Mouse (Mus musculus) bone marrow, adult 2 months (tissue): Measurements from ENCODE around the gene Sdhaf2. TPM values are rescaled to one million over a fixed set of nuclear protein-coding genes. Genes with fewer than 3 reads are reported as not detected.
A peak's percentile ranks its signal among the peaks of the same experiment; 100 is the strongest.

Experiments
- H3K27ac ChIP-seq: fragments of 200-500 bp; 2 replicates; pipeline ENCODE4 v1.5.1; 2012; ENCODE audit warnings: low read depth, mild to moderate bottlenecking, control low read depth, inconsistent platforms, low read length; ENCODE audit not compliant: control insufficient read depth, poor library complexity, insufficient read depth
- H3K4me1 ChIP-seq: fragments of 200-500 bp; 2 replicates; pipeline ENCODE4 v1.6.1; 2011; ENCODE audit warnings: low read length; ENCODE audit not compliant: control insufficient read depth, insufficient read depth
- H3K4me3 ChIP-seq: fragments of 200-500 bp; replicated peaks from 2 replicates; pipeline ENCODE3; 2011; ENCODE audit warnings: mild to moderate bottlenecking, low read depth, low read length, control low read depth; ENCODE audit not compliant: control insufficient read depth
- CTCF ChIP-seq: fragments of 200-500 bp; IDR thresholded peaks from 2 replicates; pipeline ENCODE4 v1.5.1; 2011; ENCODE audit warnings: low read length, control low read depth; ENCODE audit not compliant: control insufficient read depth, insufficient read depth
- POLR2A ChIP-seq: fragments of 200-500 bp; IDR thresholded peaks from 2 replicates; pipeline ENCODE4 v1.6.1; 2011; ENCODE audit warnings: low read depth, mild to moderate bottlenecking, control low read depth, low read length, borderline replicate concordance; ENCODE audit not compliant: control insufficient read depth
- WGBS: fragments of 180-500 bp; shearing (Covaris S2); methylation state at CpG from one replicate; pipeline ENCODE4 v1.1.7; 2018; 5-methylcytosine and 5-hydroxymethylcytosine counted together
- polyA plus RNA-seq: library from polyadenylated mRNA; stranded (reverse); fragments of >200 nt; gene quantifications from 2 replicates; pipeline ENCODE4 v1.2.4, GENCODE M21; 2011; ENCODE audit warnings: low replicate concordance; ENCODE audit not compliant: missing spikeins, insufficient read depth, insufficient read length

Gene Sdhaf2
- polyA plus RNA-seq, 1 experiment: 31.2 TPM

DNA sequence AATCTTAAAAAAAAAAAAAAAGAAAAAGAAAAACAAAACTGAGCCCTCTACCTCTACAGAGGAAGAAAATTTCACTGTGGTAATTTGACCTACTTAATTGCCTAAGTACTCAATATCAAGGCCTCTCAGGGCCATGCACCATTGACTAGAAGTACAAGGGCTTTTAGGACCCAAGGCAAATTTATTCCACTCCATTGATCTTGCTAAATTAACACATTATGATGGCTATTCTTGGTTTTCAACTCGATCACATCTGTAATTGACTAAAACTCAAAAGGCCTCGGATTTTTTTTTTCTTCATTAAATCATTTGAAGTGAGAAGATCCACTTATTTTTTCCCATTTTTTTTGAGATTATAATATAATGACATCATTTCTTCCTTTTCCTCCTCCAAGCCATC, 31.5 kb upstream of the Sdhaf2 start:
- TF ChIP-seq POLR2A (no peak), CTCF (no peak)
- H3K4me3 ChIP-seq: no peak overlapping the region
- WGBS: 82% methylated on average over 2 of the region's 2 CpGs
- no peak overlapping the region for H3K27ac ChIP-seq
- no peaks in the 10 kb centered on the region; the same call in 1 of the 2 replicates for H3K4me1 ChIP-seq

- Histone ChIP-seq H3K4me3 (no peak overlapping the region), H3K27ac (no peak overlapping the region; the same call in 1 of the 2 replicates), H3K4me1 (no peaks in the 10 kb centered on the region; the same call in 1 of the 2 replicates)
- TF ChIP-seq POLR2A (no peak), CTCF (no peak)
- WGBS: 57% methylated on average over 2 of the region's 2 CpGs
Measured at GRCm38 (mm10) chr19:10557001-10557400, 31.1 kb upstream of the Sdhaf2 start.

DNA sequence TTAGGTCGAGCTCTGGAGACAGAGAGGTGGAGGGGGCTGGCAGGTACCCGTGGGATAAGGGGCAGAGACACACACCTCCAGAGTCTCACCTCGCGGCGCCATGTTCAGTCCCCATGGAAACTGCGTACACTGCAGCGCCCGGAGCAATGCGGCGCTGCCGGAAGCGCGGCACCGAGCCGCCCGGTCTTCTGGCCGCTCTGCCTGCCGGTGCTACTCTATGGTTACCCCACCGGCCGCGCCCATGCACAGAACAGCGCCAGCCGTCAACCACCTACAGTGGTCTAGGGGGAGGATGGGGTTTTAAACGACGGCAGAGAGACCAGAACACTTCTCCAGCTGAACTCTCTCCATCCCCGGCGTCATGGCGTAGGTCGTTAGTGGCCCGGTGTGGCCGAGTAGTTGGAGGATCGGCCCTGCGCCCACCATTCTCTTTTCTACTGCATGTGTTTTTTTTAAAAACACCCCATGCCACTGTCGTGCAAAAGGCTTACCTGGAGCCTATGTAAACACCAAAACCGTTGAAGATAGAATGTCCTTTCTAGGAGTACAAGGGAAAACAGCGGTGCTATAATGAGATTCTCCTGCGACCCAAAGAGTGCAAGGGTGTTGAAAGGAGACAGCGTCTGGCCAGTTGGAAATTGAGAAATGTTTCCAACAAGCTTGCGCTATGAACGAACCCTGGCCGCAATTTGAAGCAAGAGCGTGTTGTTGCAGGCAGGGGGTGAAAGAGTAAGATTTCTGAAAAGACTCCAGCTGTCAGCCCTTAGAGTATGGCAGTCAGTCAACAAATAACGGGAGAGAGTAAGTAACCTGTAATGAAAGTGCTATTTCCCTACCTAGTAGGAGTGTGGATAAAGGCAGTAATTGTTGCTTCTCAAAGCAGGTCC, 29.9 kb upstream of the Sdhaf2 start, which contains the start of gene Tmem216:
TSS of gene Tmem216 (minus strand) at position 615 of the 887 bp plus-strand sequence.
- Histone ChIP-seq H3K4me3 (peak within 1 kb of the TSS; percentile 98), H3K4me1 (no peaks in the 10 kb centered on the region; the same call in 1 of the 2 replicates), H3K27ac (peak within 1 kb of the TSS; percentile 77)
- peak; percentile 76; the same call in 1 of the 2 replicates for TF ChIP-seq POLR2A
- TF ChIP-seq CTCF: no peak
- WGBS: 1% methylated on average over 43 of the region's 43 CpGs

- H3K4me3 ChIP-seq: no peak overlapping the region
- H3K27ac ChIP-seq: no peak overlapping the region
- TF ChIP-seq CTCF (no peak), POLR2A (no peak)
- WGBS: 70% methylated on average over 5 of the region's 5 CpGs
- H3K4me1 ChIP-seq: no peaks in the 10 kb centered on the region
Measured at GRCm38 (mm10) chr19:10539454-10539853, 13.5 kb upstream of the Sdhaf2 start.

GRCm38 (mm10) chr19:10530082-10530481, 4.1 kb upstream of the Sdhaf2 start:
- Histone ChIP-seq H3K27ac (no peak overlapping the region), H3K4me1 (peaks cover 1% of the 10 kb centered on the region; the same call in 1 of the 2 replicates), H3K4me3 (no peak overlapping the region)
- TF ChIP-seq CTCF: no peak
- TF ChIP-seq POLR2A: no peak
- 93% methylated on average over 1 of the region's 1 CpGs for WGBS

DNA sequence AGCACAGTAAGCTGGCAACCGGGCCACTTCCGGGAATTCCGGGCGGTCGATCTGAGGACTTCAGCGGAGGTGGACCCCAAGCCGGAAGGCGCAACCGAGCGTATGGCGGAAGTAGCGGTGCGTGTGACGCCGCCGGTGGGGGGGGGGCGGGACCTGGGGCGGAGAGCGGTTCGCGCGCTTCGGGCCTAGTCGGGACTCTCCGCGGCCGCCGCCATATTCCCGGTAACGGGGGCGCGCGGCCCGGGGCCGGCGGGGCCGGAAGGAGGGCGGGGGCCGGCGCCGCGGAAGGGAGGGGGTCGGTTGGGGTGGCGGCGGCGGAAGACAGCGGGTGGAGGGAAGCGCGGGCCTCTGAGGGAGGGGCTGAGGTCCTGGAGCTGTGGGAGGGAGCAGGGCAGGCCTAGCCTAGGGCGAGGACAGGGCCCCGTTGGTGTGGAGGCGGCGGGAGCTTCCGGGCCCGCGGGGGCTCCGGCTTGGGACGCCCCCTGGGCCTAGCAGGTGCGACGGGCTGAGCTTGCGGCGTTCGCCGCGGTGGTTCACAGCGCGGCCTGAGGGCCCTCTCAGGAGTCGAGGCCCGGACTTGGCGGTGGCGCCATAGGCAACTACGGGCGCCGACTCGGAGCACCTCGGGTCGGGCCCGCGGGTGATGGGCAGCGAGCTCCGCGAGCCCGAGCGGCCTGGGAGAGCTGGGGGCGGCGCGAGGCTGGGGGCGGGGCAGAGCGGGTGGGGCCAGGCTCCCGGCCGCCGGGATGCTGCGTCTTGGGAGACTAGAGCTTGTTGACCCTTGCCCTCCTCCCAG, 638 bp downstream of the Sdhaf2 start, which contains the start of gene Cpsf7:
TSS of gene Cpsf7 (plus strand) at position 161 of the 796 bp plus-strand sequence.
- Histone ChIP-seq H3K27ac (peak within 1 kb of the TSS; percentile 98), H3K4me3 (peak within 1 kb of the TSS; percentile 100), H3K4me1 (peaks cover 1% of the 10 kb centered on the region)
- TF ChIP-seq CTCF: no peak
- peak; percentile 68; the same call in 1 of the 2 replicates for TF ChIP-seq POLR2A
- under 1% methylated on average over 89 of the region's 93 CpGs for WGBS

- Histone ChIP-seq H3K27ac (peak overlapping the region; percentile 98), H3K4me3 (peak overlapping the region; percentile 100), H3K4me1 (peaks cover 1% of the 10 kb centered on the region)
- TF ChIP-seq CTCF: no peak
- no peak for TF ChIP-seq POLR2A
- WGBS: under 1% methylated on average over 19 of the region's 19 CpGs
Measured at GRCm38 (mm10) chr19:10524784-10525105, 1.2 kb downstream of the Sdhaf2 start.
